Mouse (Mus musculus) spleen, adult 2 months (tissue): Measurements from ENCODE around the gene Jade2. TPM values are rescaled to one million over a fixed set of nuclear protein-coding genes. Genes with fewer than 3 reads are reported as not detected.

Experiments used
- DNase-seq, 2 experiments: peaks; one replicate each; pipeline versions ENCODE4 v3.0.0 to v3.0.0-alpha.2; 2012 to 2021; ENCODE audit warnings: low spot score in 2 of 2, low read depth in 1 of 2
- H3K27ac ChIP-seq: fragments of 200-500 bp; 2 replicates; pipeline ENCODE4 v1.5.1; 2012; ENCODE audit warnings: low read length, inconsistent platforms; ENCODE audit not compliant: insufficient read depth
- H3K27me3 ChIP-seq: fragments of 200-500 bp; 2 replicates; pipeline ENCODE4 v1.6.1; 2012; ENCODE audit warnings: mild to moderate bottlenecking, moderate library complexity, low read length, inconsistent platforms; ENCODE audit not compliant: control insufficient read depth, insufficient read depth
- H3K36me3 ChIP-seq: fragments of 200-500 bp; 2 replicates; pipeline ENCODE4 v1.6.1; 2012; ENCODE audit warnings: mild to moderate bottlenecking, low read length, inconsistent platforms; ENCODE audit not compliant: control insufficient read depth, insufficient read depth
- H3K4me1 ChIP-seq: fragments of 200-500 bp; 2 replicates; pipeline ENCODE4 v1.6.1; 2011; ENCODE audit warnings: inconsistent platforms; ENCODE audit not compliant: control insufficient read depth, insufficient read depth, insufficient read length
- H3K4me3 ChIP-seq: fragments of 200-500 bp; 2 replicates; pipeline ENCODE4 v1.5.1; 2011; ENCODE audit warnings: mild to moderate bottlenecking, inconsistent platforms; ENCODE audit not compliant: insufficient read depth, insufficient read length; ENCODE audit errors: extremely low read depth
- CTCF ChIP-seq: fragments of 200-500 bp; IDR thresholded peaks from 2 replicates; pipeline ENCODE4 v1.5.1; 2011; ENCODE audit warnings: mild to moderate bottlenecking, inconsistent platforms; ENCODE audit not compliant: insufficient read depth, insufficient read length, insufficient replicate concordance; ENCODE audit errors: extremely low read depth
- POLR2A ChIP-seq: fragments of 200-500 bp; IDR thresholded peaks from 2 replicates; pipeline ENCODE4 v1.6.1; 2011; ENCODE audit warnings: low read depth, low read length, inconsistent platforms
- WGBS: fragments of 180-500 bp; shearing (Covaris S2); methylation state at CpG from one replicate; pipeline ENCODE4 v1.1.7; 2018; 5-methylcytosine and 5-hydroxymethylcytosine counted together
- polyA plus RNA-seq: library from polyadenylated mRNA; depleted of rRNA; stranded (reverse); fragments of >200 nt; gene quantifications from 2 replicates; pipeline ENCODE4 v1.2.3, GENCODE M21; 2012

Jade2 gene
- polyA plus RNA-seq, 1 experiment = 24.8 TPM

DNA sequence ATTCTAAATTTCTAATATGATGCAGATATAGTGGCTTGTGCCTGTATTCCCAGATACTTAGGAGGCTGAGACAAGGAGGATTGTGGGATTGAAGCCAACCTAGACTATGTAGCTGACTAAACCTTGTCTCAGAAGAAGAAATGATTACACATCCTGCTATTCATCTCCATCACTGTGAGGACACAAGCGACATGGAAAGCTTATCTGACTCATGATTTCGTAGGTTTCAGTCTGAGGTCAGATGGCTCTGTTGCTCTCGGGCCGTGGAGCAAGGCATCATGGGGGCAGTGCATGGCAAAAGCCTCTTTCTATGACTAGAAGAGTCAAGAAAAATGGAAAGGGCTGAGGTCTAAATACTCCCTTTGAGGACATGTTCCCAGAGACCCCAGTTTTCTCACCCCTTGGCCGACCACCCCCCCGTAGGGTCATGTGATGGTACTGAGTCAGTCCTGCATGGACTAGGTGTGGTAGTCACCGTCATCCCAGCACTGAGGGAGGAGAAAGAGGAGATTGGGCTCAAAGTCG is 45.4 kb downstream of the Jade2 start:
- Histone ChIP-seq H3K27me3 (no peaks in the 10 kb centered on the region), H3K27ac (no peak overlapping the region), H3K36me3 (peaks cover 23% of the 10 kb centered on the region), H3K4me3 (no peak overlapping the region), H3K4me1 (no peaks in the 10 kb centered on the region)
- no peak for DNase-seq
- TF ChIP-seq POLR2A (no peak), CTCF (no peak)
- WGBS = 93% methylated on average over 8 of the region's 8 CpGs

DNA sequence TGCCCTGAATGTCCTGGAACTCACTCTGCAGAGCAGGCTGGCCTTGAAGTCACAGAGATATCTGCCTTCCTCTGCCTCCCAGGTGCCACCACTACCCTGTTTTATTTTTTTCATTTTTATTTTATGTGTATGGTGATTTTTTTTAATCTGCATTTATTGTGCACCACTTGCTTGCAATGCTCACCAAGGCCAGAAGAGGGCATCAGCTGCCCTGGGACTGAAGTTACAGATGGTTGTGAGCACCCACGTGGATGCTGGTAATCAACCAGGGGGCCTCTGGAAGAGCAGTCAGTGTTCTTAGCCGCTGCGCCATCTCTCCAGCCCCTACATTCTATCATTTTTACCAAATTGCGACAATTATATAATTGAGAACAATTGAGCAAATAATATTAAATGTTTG is 46.2 kb downstream of the Jade2 start:
- no peak overlapping the region for H3K4me3 ChIP-seq
- no peak overlapping the region for H3K27ac ChIP-seq
- 89% methylated on average over 4 of the region's 4 CpGs for WGBS
- no peaks in the 10 kb centered on the region for H3K4me1 ChIP-seq
- no peak for DNase-seq
- H3K36me3 ChIP-seq = peaks cover 14% of the 10 kb centered on the region
- no peaks in the 10 kb centered on the region for H3K27me3 ChIP-seq
- TF ChIP-seq CTCF (no peak), POLR2A (no peak)

DNA sequence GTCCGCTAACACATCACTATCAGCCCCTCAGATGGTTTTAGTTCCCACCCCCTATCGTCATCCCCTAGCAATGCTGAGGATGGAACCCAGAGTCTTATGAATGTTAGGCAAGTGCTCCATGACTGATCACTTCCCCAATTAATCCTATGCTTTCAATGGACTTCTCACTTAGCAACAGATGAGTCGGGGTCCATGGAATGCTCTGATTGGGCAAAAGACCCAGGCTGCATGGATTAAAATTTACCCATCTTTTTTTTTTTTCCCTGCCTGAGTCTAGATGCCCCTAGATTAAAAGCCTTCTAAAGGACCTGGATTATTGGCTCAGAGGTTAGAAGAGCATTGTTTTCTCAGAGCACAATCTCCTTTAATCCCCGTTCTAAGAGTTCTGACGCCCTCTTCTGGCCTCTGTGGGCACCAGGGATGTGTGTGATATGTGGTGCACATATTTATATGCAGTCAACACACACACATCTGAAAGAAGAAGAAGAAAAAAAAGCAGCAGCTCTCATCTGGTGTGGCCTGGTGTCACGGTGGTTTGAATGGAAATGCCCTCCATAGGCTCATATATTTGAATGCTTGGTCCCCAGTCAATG is 47.7 kb downstream of the Jade2 start:
- peaks cover 2% of the 10 kb centered on the region; the same call in 1 of the 2 replicates for H3K36me3 ChIP-seq
- H3K4me3 ChIP-seq = no peak overlapping the region
- TF ChIP-seq CTCF (no peak), POLR2A (no peak)
- H3K27me3 ChIP-seq = no peaks in the 10 kb centered on the region
- no peaks in the 10 kb centered on the region; the same call in 1 of the 2 replicates for H3K4me1 ChIP-seq
- H3K27ac ChIP-seq = no peak overlapping the region
- 67% methylated on average over 6 of the region's 6 CpGs for WGBS
- DNase-seq = peak in 1 of 2 experiments; percentile 50

DNA sequence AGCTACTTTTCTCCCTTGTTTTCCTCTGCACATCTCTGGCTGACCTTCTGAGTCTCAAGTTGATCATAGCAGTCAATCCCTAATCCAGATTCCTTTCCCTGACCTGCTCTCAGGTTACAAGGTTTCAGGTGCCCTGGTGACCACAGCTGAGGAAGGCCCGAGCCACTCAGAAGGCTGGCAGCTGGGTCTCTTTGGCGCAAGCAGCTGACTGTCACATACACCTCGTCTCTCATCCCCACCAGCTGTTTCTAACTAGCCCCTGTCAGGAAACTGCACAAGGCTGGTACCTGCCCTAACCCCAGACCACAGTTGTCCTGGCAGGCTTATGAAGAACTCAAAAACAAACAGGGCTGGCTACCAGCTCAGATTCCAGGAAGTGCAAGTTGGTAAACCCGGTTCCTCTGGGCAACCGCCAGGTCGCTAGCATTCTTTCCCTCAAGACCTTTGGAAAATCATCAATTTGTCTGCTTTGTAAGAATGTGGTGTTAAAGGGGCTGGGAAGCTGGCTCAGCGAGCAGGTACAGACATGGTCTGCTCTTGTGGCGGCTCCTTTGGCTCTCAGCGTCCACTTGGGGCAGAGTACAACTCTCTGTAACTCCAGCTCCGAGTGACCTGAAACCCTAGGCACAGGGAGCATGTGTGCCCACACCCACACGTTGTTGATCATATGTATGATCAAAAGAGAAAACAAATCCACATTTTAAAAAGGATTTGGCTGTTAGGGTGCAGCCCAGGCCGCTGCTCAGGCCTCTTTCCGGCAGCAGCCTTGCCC is 50.2 kb downstream of the Jade2 start:
- no peak overlapping the region for H3K27ac ChIP-seq
- TF ChIP-seq CTCF (no peak), POLR2A (no peak)
- no peak for DNase-seq
- WGBS = 62% methylated on average over 13 of the region's 13 CpGs
- no peaks in the 10 kb centered on the region for H3K27me3 ChIP-seq
- H3K36me3 ChIP-seq = no peaks in the 10 kb centered on the region
- H3K4me3 ChIP-seq = no peak overlapping the region
- H3K4me1 ChIP-seq = no peaks in the 10 kb centered on the region; the same call in 1 of the 2 replicates

DNA sequence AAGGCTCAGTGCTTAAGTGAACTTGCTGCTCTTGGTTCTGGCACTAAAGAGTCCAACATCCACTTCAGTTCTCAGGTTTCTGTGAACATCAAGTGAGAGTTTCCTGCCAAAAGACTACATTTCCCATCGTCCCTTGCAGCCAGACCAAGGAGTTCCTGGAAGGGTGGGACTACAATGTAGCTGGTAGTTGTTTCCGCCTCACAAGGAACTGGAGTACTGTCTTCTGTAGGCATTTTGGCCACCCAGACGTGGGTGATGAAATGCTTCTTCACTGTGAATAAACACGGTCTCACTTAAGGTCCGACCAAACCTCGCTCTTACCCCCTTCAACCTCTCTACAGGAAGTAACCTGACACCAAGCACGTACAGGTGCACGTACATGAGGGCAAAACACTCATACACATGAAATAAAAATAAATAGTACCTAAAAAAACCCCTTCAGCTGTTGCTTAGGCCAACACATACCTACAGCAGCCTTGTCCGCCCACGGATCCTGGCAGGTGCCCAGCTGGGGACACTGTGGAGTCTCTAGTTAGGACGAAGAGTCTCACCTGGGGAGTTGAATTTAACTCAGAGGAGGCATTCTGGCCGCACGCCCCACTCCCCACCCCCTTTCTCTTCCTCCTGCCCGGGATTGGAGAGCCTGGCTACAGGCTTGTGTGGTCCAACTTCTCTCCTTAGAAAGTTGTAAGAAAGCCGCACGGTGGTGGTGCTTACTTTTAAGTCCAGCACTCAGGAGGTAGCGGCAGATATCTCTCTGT is 52.1 kb downstream of the Jade2 start:
- H3K4me3 ChIP-seq = peak overlapping the region; percentile 34; the same call in 1 of the 2 replicates
- peaks cover 6% of the 10 kb centered on the region; the same call in 1 of the 2 replicates for H3K4me1 ChIP-seq
- no peak for TF ChIP-seq CTCF
- peak; percentile 74; the same call in 1 of the 2 replicates for TF ChIP-seq POLR2A
- H3K27me3 ChIP-seq = no peaks in the 10 kb centered on the region
- H3K36me3 ChIP-seq = no peaks in the 10 kb centered on the region
- peak overlapping the region; percentile 43 for H3K27ac ChIP-seq
- DNase-seq = peak; percentile 78 to 80
- WGBS = 34% methylated on average over 17 of the region's 17 CpGs

DNA sequence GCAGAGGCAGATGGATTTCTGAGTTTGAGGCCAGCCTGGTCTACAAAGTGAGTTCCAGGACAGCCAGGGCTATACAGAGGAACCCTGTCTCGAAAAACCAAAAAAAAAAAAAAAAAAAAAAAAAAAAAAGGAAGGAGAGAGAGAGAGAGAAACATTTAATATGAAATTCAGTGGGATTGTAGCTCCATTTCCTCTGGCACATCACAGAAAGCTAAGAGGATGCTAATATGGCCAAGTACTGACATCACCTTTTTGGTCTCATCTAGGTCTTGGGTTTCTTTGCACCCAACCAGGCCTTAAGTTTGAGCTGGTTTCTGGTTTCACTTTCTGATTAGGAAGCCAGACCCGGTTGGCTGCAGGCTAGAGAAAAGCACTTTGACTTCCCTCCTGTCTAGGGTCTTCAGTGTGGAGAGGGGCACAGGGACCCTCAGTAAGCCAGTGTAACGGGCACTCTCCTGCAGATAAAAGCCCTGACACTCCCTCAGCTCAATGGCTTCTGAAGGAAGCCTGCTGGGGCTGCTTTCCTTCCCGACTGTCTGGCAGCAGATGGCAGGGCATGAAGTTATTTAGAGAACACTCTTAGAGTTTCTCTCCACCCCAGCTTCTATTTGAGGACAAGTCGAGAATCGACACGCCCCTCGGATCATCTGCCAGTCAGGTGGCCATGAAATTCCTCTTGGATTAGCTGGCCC is 56.7 kb downstream of the Jade2 start:
- peak in 1 of 2 experiments; percentile 35 for DNase-seq
- H3K4me1 ChIP-seq = peaks cover 6% of the 10 kb centered on the region; the same call in 1 of the 2 replicates
- H3K36me3 ChIP-seq = no peaks in the 10 kb centered on the region
- WGBS = 30% methylated on average over 8 of the region's 8 CpGs
- H3K27me3 ChIP-seq = no peaks in the 10 kb centered on the region
- H3K27ac ChIP-seq = peak overlapping the region; percentile 71
- H3K4me3 ChIP-seq = peak overlapping the region; percentile 13; the same call in 1 of the 2 replicates
- no peak for TF ChIP-seq CTCF
- TF ChIP-seq POLR2A = no peak
